Mouse (Mus musculus): ENCODE data around the gene Carmil3. TPM values are rescaled to one million over a fixed set of nuclear protein-coding genes. Genes with fewer than 3 reads are reported as not detected.
A peak's percentile ranks its signal among the peaks of the same experiment; 100 is the strongest.

Carmil3 gene
- polyA plus RNA-seq, 1 experiment from 2014 or later, result 7.9 TPM

DNA sequence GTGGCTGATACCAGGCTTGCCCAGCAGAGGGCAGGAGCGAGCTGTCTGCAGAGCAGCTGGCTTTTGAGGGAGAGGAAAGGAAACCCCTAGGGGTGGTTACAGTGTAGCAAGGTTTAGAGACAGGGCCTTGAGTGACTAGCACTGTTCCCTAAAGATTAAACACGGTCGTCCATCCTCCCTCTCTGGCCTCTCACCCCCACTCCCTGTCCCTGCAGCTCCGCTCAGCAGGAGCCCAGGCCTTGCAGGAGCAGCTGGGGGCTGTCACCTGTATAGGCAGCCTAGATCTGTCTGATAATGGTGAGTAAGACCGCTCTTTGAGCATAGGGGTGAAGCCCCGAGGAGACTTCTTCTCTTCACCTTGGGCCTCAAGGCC lies 7.0 kb downstream of the Carmil3 start:
- Histone ChIP-seq H3K4me3 (no peak overlapping the region), H3K36me3 (peaks cover 81% of the 10 kb centered on the region)
- WGBS, result 33% methylated on average over 6 of the region's 6 CpGs

DNA sequence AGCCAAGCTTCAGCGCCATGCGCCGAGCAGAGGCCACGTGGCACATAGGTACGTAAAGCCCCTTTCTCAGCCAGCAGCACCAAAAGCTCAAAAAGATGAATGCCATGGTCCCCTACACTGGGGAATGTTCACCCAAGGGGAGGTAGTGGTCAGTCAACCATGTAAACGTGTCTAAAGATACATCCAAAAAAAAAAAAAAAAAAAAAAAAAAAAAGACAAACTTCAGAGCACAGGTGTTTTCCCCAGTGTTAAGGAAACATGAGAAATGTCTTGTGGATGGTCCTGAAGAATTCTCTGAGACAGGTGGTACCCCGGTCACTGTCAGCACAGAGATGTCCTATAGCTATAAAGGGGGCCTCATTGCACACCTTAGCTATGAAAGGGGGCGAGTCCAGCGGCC lies 15.2 kb downstream of the Carmil3 start:
- WGBS, result 89% methylated on average over 9 of the region's 9 CpGs
- Histone ChIP-seq H3K36me3 (peaks cover 29% of the 10 kb centered on the region), H3K27ac (no peak overlapping the region), H3K27me3 (ENCODE audit: insufficient read depth, poor library complexity, severe bottlenecking) (peaks cover 5% of the 10 kb centered on the region; the same call in 1 of the 2 replicates), H3K9me3 (no peaks in the 10 kb centered on the region), H3K4me3 (no peak overlapping the region), H3K4me1 (replicated peaks) (peaks cover 19% of the 10 kb centered on the region)
- DNase-seq (ENCODE audit: low spot score), result no peak

More for the DNA sequence above, 7.0 kb downstream of the Carmil3 start:
- H3K9me3 ChIP-seq, result no peaks in the 10 kb centered on the region
- H3K4me1 ChIP-seq (replicated peaks), result peaks cover 11% of the 10 kb centered on the region
- DNase-seq (ENCODE audit: low spot score), result peak; percentile 90
- H3K27me3 ChIP-seq (ENCODE audit: insufficient read depth, poor library complexity, severe bottlenecking), result no peaks in the 10 kb centered on the region
- H3K27ac ChIP-seq, result no peak overlapping the region

DNA sequence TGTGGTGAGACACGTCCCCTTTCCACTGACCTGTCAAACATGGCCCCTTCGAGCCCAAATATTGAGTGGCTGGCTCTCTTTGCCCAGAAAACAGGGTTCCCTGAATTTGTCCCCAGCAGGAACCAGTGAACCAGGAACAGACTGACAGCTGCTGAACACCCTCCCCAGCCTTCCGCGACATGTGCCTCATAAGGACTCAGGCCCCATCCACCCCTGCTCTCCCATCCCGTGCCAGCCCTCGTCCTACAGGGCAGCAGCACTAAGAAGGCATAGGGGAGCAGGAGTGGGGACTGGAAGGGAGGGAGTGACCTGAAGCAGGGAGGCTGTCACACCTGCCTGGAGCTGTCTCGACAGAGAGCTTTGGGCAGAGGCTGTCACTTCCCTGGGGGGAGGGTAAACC lies 17.4 kb downstream of the Carmil3 start:
- peaks cover 22% of the 10 kb centered on the region for H3K27me3 ChIP-seq (ENCODE audit: insufficient read depth, poor library complexity, severe bottlenecking)
- no peak for DNase-seq (ENCODE audit: low spot score)
- peaks cover 28% of the 10 kb centered on the region for H3K4me1 ChIP-seq (replicated peaks)
- H3K27ac ChIP-seq, result no peak overlapping the region; the same call in 1 of the 2 replicates
- H3K36me3 ChIP-seq, result peaks cover 12% of the 10 kb centered on the region; the same call in 1 of the 2 replicates
- 54% methylated on average over 7 of the region's 7 CpGs for WGBS
- no peak overlapping the region for H3K4me3 ChIP-seq
- H3K9me3 ChIP-seq, result no peaks in the 10 kb centered on the region

DNA sequence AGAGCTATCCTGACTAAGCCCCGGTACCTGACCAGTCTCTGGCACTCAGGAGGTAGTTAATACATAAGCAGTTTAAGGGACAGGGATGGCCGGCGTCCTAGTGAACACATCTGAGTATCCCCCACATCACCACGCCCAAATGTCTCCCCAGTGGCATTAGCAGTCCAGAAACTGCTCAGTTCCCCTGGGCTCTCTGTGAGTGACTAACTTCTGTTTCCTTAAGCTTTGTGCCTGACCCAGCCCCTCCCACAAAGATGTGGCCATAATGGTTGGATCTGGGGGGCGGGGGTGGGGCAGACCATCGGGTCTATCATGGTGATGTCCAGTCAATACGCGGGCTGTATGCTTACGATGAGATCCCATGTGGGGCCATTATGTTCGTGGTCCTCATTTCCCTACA lies 19.1 kb downstream of the Carmil3 start:
- WGBS, result 80% methylated on average over 10 of the region's 10 CpGs
- no peak for DNase-seq (ENCODE audit: low spot score)
- Histone ChIP-seq H3K27me3 (ENCODE audit: insufficient read depth, poor library complexity, severe bottlenecking) (peaks cover 24% of the 10 kb centered on the region), H3K9me3 (no peaks in the 10 kb centered on the region), H3K4me3 (no peak overlapping the region), H3K27ac (no peak overlapping the region), H3K36me3 (no peaks in the 10 kb centered on the region), H3K4me1 (replicated peaks) (peaks cover 33% of the 10 kb centered on the region)

DNA sequence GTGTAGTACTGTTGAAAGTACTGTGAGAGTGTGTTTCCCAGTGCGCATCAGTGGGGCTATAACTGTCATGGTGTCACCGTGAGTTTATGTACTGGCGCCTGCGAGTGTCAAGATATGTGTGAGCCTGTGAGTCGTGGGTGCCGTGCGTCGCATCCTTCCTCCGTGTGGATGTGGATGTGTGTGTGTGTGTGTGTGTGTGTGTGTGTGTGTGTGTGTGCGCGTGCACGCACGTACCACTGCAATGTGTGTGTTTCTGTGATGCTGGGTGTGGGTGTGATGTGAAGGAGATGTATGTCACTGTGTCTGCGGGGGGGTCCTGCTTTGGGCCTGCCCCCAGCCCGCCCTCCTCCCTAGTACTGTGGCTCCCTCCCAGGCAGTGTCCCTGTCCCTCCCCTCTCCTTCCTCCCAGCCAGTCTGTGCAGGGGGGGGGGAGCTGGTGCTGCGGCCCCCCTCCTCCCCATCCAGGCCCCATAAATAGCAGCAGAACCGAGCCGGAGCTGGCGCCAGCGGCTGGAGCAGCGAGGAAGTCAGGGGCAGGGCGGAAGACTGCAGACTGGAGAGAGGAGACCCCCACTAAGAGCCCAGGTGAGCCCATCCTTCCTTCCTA lies 19.8 kb downstream of the Carmil3 start, which contains the start of gene Cpne6:
TSS of gene Cpne6 (plus strand) at position 321 of the 607 bp plus-strand sequence.
- peaks cover 33% of the 10 kb centered on the region for H3K4me1 ChIP-seq (replicated peaks)
- H3K27me3 ChIP-seq (ENCODE audit: insufficient read depth, poor library complexity, severe bottlenecking), result peaks cover 26% of the 10 kb centered on the region
- WGBS, result 75% methylated on average over 22 of the region's 22 CpGs
- H3K9me3 ChIP-seq, result no peaks in the 10 kb centered on the region
- H3K4me3 ChIP-seq, result no peak within 1 kb of the TSS
- no peaks in the 10 kb centered on the region for H3K36me3 ChIP-seq
- peak within 1 kb of the TSS; percentile 31; the same call in 1 of the 2 replicates for H3K27ac ChIP-seq
- DNase-seq (ENCODE audit: low spot score), result no peak

DNA sequence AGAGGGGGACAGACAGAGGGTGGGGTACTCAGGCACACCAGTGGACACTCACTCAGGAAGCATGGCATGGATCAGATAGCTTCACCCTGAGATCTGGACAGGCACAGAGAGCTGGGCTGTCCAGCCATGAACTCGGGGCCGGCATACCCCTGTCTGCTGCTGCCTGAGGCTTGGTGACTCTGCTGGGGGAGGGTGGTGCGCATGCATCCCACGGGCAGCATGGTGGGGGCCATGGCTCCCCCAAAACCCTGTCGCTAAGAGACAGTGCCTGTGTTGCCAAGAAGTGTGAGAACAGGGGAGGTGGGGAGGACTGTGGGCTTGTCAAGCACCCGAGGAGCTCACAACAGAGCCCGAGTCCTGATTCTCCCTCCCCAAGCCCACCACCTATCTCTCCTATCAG lies 20.6 kb downstream of the Carmil3 start:
- Histone ChIP-seq H3K4me1 (replicated peaks) (peaks cover 33% of the 10 kb centered on the region), H3K4me3 (no peak overlapping the region), H3K27me3 (ENCODE audit: insufficient read depth, poor library complexity, severe bottlenecking) (peaks cover 32% of the 10 kb centered on the region), H3K36me3 (no peaks in the 10 kb centered on the region), H3K9me3 (no peaks in the 10 kb centered on the region), H3K27ac (peak overlapping the region; percentile 31; the same call in 1 of the 2 replicates)
- DNase-seq (ENCODE audit: low spot score), result no peak
- WGBS, result 67% methylated on average over 7 of the region's 7 CpGs

DNA sequence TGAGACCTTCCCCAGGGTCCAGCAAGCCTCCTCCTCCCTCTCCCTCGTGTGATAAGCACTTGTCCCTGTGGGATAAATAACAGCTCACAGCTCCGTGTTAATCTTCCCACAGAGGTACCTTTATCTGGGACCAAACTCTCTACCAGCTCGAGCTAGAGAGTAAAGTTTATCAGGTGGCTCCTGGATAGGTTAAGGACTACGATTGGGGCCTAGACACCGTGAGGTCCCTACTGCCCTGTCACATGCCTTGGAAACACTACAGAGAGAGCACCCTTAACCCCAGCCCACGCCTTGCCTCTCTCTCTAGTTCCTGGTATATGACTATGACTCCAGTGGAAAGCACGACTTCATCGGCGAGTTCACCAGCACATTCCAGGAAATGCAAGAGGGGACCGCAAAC lies 23.5 kb downstream of the Carmil3 start:
- WGBS, result 72% methylated on average over 10 of the region's 10 CpGs
- DNase-seq (ENCODE audit: low spot score), result no peak

DNA sequence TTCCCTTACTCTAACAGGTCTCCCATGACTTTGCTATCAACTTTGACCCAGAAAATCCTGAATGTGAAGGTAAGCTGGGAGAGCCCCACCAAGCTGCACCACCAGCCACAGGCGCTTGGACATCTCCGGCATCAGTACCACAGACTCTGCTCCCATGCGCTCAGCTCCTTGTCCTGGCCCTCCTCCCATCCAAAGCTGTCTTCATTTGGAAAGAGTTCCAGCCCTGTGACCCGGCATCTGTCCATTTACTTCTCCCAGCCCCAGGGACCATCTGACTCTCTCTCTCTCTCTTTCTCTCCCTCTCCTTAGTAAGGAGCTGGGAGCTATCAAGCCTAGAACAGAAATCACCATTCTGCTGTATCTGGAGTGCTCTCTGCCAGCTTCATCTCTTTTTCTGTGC lies 25.4 kb downstream of the Carmil3 start:
- no peak for DNase-seq (ENCODE audit: low spot score)
- no peaks in the 10 kb centered on the region for H3K36me3 ChIP-seq
- H3K4me1 ChIP-seq (replicated peaks), result peaks cover 56% of the 10 kb centered on the region
- H3K27me3 ChIP-seq (ENCODE audit: insufficient read depth, poor library complexity, severe bottlenecking), result peaks cover 49% of the 10 kb centered on the region
- WGBS, result 91% methylated on average over 4 of the region's 4 CpGs
- H3K4me3 ChIP-seq, result no peak overlapping the region
- peak overlapping the region; percentile 46; the same call in 1 of the 2 replicates for H3K27ac ChIP-seq
- H3K9me3 ChIP-seq, result no peaks in the 10 kb centered on the region

More for the DNA sequence above, 23.5 kb downstream of the Carmil3 start:
- Histone ChIP-seq H3K27ac (0 out of 2 replicates have a peak overlapping the region, but pooled peaks have one; percentile 23), H3K27me3 (ENCODE audit: insufficient read depth, poor library complexity, severe bottlenecking) (peaks cover 37% of the 10 kb centered on the region), H3K4me1 (replicated peaks) (peaks cover 53% of the 10 kb centered on the region), H3K9me3 (no peaks in the 10 kb centered on the region), H3K36me3 (no peaks in the 10 kb centered on the region), H3K4me3 (no peak overlapping the region)

DNA sequence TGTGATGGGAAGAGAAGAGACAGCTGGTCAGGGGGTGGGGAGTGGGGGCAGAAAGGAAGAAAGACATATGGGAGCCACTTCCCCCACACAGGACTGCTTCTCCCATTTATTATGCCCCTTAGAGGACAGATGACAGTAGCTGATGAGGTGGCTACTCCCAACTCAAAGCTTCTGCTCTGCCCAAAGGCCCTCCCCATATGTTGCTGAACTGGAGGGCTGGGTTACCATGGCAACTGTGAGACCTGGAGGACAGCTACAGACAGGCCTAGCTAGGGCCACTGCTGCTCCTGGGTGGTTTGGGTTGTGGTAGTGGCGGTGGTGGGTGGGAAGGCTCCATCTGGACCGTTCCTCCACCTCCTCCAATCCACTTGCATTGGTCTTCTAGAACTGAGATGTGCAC lies 28.4 kb downstream of the Carmil3 start:
- H3K27me3 ChIP-seq (ENCODE audit: insufficient read depth, poor library complexity, severe bottlenecking), result peaks cover 59% of the 10 kb centered on the region
- H3K27ac ChIP-seq, result peak overlapping the region; percentile 64
- no peaks in the 10 kb centered on the region for H3K36me3 ChIP-seq
- DNase-seq (ENCODE audit: low spot score), result peak; percentile 66
- 46% methylated on average over 2 of the region's 2 CpGs for WGBS
- H3K4me1 ChIP-seq (replicated peaks), result peaks cover 53% of the 10 kb centered on the region
- no peak overlapping the region for H3K4me3 ChIP-seq
- no peaks in the 10 kb centered on the region for H3K9me3 ChIP-seq

DNA sequence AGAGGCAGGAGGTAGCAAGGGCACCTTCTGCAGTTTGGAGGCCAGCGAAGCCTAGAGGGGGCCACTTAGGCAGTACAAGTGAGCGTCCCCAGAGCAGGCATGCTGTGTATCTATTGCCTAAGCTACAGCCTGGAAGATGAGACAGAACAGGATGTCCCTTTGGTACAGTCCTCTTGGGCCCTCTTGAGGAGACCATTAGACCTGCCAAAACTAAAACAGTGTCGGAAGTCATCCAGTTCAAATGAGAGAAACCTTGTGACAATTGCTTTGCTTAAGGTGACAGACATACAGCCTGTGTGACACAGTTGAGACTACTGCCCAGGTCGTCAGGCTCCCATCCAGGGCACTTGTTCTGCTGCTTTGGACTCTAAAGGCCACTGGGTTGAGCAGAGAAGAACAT lies 29.2 kb downstream of the Carmil3 start:
- WGBS, result 58% methylated on average over 4 of the region's 4 CpGs
- H3K27ac ChIP-seq, result peak overlapping the region; percentile 64
- H3K36me3 ChIP-seq, result no peaks in the 10 kb centered on the region
- H3K4me3 ChIP-seq, result no peak overlapping the region
- peaks cover 51% of the 10 kb centered on the region for H3K4me1 ChIP-seq (replicated peaks)
- peaks cover 66% of the 10 kb centered on the region for H3K27me3 ChIP-seq (ENCODE audit: insufficient read depth, poor library complexity, severe bottlenecking)
- no peak for DNase-seq (ENCODE audit: low spot score)
- H3K9me3 ChIP-seq, result no peaks in the 10 kb centered on the region

DNA sequence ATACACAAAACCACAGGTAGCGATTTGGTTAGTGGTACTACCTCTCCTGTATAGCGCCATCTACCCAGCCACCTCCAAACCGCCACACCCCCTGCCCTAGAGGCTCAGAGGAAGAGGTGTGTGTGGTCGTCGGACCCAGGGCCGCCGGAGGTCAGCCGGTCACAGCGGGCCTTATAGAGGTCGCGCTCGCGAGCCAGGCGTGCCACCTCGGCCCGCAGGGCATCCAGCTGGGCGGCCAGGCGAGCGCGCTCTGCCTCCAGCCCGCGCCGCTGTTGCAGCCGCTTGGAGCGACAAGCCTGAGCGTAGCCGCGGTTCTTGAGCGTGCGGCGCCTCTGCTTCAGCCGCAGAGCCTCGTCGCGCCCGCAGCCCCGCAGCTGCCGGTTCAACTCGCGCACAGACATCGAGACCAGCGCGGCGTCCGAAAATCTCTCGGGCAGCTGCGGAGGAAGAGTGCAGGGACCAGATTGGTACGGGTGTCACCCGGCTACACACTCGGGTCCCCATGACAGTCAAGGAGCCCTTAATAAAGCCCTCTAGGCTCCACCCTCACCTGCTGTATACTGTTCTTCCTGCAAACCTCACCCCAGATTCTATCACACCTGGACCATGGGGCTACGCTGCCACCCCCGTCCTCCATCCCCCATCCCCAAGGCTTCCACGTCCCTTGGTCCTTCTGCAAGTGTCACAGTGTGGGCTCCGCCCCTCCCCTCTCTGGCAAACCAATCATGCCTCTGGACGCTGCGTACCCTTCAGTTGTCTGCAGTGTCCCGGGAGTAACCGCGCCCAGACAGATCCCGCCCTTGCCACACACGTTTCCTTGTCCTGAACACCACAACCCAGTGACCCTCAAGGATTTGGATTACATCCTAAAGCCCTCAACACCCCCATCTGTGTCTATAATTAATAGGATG lies 30.3 kb downstream of the Carmil3 start:
- H3K9me3 ChIP-seq, result no peaks in the 10 kb centered on the region
- peak overlapping the region; percentile 66 for H3K4me3 ChIP-seq
- DNase-seq (ENCODE audit: low spot score), result peak; percentile 56
- peak overlapping the region; percentile 80 for H3K27ac ChIP-seq
- H3K27me3 ChIP-seq (ENCODE audit: insufficient read depth, poor library complexity, severe bottlenecking), result peaks cover 68% of the 10 kb centered on the region
- under 1% methylated on average over 61 of the region's 61 CpGs for WGBS
- H3K36me3 ChIP-seq, result no peaks in the 10 kb centered on the region
- peaks cover 51% of the 10 kb centered on the region for H3K4me1 ChIP-seq (replicated peaks)

DNA sequence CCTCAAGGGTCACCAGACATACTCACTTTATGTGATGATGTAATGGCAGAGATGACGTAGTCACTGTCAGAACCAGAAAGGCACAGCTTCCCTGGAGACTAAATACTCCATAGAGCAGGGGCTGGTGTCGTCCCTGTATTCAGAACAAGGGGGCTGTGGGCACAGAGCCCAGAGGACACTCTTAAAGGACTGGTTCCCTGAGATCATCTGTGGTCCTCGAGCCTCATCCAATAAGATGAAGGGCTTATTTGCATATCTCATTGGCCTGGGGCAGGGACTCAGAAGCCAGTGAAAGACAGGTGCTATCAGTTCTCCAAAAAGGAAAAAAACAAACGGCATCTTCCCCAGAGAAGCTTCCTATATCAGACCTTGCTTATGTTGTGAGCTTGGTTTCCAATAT lies 33.6 kb downstream of the Carmil3 start:
- Histone ChIP-seq H3K36me3 (no peaks in the 10 kb centered on the region), H3K4me3 (no peak overlapping the region), H3K27ac (no peak overlapping the region), H3K27me3 (ENCODE audit: insufficient read depth, poor library complexity, severe bottlenecking) (peaks cover 61% of the 10 kb centered on the region), H3K4me1 (replicated peaks) (peaks cover 24% of the 10 kb centered on the region), H3K9me3 (no peaks in the 10 kb centered on the region)
- 61% methylated on average over 4 of the region's 4 CpGs for WGBS
- no peak for DNase-seq (ENCODE audit: low spot score)

DNA sequence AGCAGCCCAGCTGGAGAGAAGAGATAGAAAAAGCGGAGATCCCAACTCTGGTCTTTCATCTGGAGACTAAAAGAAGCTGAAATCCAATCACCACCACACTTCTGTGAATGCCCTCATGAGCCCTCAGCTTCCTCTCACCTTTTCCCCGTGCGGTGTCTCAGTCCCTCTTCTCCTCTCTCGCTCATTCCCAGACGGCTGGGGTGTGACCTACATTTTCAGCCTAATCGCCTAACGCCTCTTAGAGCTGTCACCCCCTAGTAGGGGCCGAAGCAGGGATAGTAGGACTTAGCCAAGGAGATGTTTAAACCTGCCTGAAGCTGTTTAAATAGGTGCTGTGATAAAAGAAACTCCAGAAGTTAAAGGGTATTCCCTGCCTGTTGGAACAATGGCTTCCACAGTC lies 34.3 kb downstream of the Carmil3 start, which contains the start of gene Nrl:
TSS of gene Nrl (minus strand) at position 197 of the 400 bp plus-strand sequence.
- Histone ChIP-seq H3K27ac (no peak within 1 kb of the TSS), H3K4me3 (no peak within 1 kb of the TSS), H3K36me3 (no peaks in the 10 kb centered on the region), H3K9me3 (no peaks in the 10 kb centered on the region), H3K27me3 (ENCODE audit: insufficient read depth, poor library complexity, severe bottlenecking) (peaks cover 60% of the 10 kb centered on the region), H3K4me1 (replicated peaks) (peaks cover 16% of the 10 kb centered on the region)
- no peak for DNase-seq (ENCODE audit: low spot score)
- WGBS, result 43% methylated on average over 8 of the region's 8 CpGs

Data from hindbrain, embryonic 10.5 days (tissue).